Mouse (Mus musculus) stomach, postnatal 0 days (tissue): Measurements from ENCODE around the gene Kcnd3.

Experiments
- CTCF ChIP-seq: IDR thresholded peaks from 2 replicates; pipeline ENCODE4 v1.5.1; 2016; ENCODE audit warnings: antibody characterized with exemption, low read depth, mild to moderate bottlenecking, moderate library complexity
- EP300 ChIP-seq: optimal IDR thresholded peaks from 2 replicates; pipeline ENCODE3; 2016; ENCODE audit warnings: antibody characterized with exemption

GRCm38 (mm10) chr3:105514215-105514614 lies 62.1 kb downstream of the Kcnd3 start:
- TF ChIP-seq CTCF (no peak), EP300 (no peak)
